Mouse (Mus musculus) stomach, postnatal 0 days (tissue): ENCODE data around the gene Aldh1l1. TPM values are rescaled to one million over a fixed set of nuclear protein-coding genes. Genes with fewer than 3 reads are reported as not detected.
A peak's percentile ranks its signal among the peaks of the same experiment; 100 is the strongest.

Experiments
- ATAC-seq: fragments of 200-750 bp; cut with Nextera tagmentation; 2 replicates; pipeline ENCODE4 v1.8.0; 2017; ENCODE audit not compliant: low FRiP score, low TSS enrichment
- DNase-seq: peaks from one replicate; pipeline ENCODE4 v3.0.0-alpha.2; 2016; ENCODE audit warnings: low spot score
- H3K27ac ChIP-seq: fragments of 300-500 bp; sonication (generic); replicated peaks from 2 replicates; pipeline ENCODE4 v1.5.1; 2014; ENCODE audit warnings: mild to moderate bottlenecking, control low read depth
- H3K27me3 ChIP-seq: fragments of 300-500 bp; sonication (generic); 2 replicates; pipeline ENCODE4 v1.6.1; 2014; ENCODE audit warnings: low read length; ENCODE audit not compliant: control insufficient read depth, insufficient read depth
- H3K36me3 ChIP-seq: fragments of 300-500 bp; sonication (generic); 2 replicates; pipeline ENCODE4 v1.6.1; 2014; ENCODE audit warnings: low read length, mixed read lengths; ENCODE audit not compliant: control insufficient read depth, insufficient read depth
- H3K4me1 ChIP-seq: fragments of 300-500 bp; sonication (generic); replicated peaks from 2 replicates; pipeline ENCODE4 v1.6.1; 2014; ENCODE audit warnings: antibody characterized with exemption; ENCODE audit not compliant: control insufficient read depth, insufficient read depth
- H3K4me2 ChIP-seq: fragments of 300-500 bp; sonication (generic); replicated peaks from 2 replicates; pipeline ENCODE4 v1.6.1; 2014; ENCODE audit warnings: low read depth, mild to moderate bottlenecking, control low read depth, moderate library complexity
- H3K4me3 ChIP-seq: fragments of 300-500 bp; sonication (generic); 2 replicates; pipeline ENCODE4 v1.5.1; 2014; ENCODE audit warnings: low read depth, low read length, control low read depth
- H3K9ac ChIP-seq: fragments of 300-500 bp; sonication (generic); 2 replicates; pipeline ENCODE4 v1.6.1; 2014; ENCODE audit warnings: mild to moderate bottlenecking, low read length, control low read depth, mixed read lengths
- H3K9me3 ChIP-seq: fragments of 300-500 bp; sonication (generic); 2 replicates; pipeline ENCODE4 v1.6.1; 2016; ENCODE audit warnings: low read length; ENCODE audit not compliant: control insufficient read depth
- CTCF ChIP-seq: IDR thresholded peaks from 2 replicates; pipeline ENCODE4 v1.5.1; 2016; ENCODE audit warnings: antibody characterized with exemption, low read depth, mild to moderate bottlenecking, moderate library complexity
- EP300 ChIP-seq: optimal IDR thresholded peaks from 2 replicates; pipeline ENCODE3; 2016; ENCODE audit warnings: antibody characterized with exemption
- WGBS: fragments of 180-500 bp; shearing (Covaris S2); extraction: QIAGEN DNeasy Blood & Tissue Kit; methylation state at CpG from one replicate; pipeline ENCODE4 v1.1.7; 2014; 5-methylcytosine and 5-hydroxymethylcytosine counted together
- polyA plus RNA-seq: library from polyadenylated mRNA; unstranded; fragments of >200 nt; fragmentation: Nextera tagmentation; extraction: Ambion mirVana; gene quantifications from 2 replicates; pipeline ENCODE4 v1.2.1, GENCODE M21; 2015

Gene Aldh1l1
- polyA plus RNA-seq, 1 experiment from 2014 or later: 6.6 TPM

- Histone ChIP-seq H3K9ac (no peak overlapping the region), H3K4me2 (no peak overlapping the region), H3K27me3 (no peaks in the 10 kb centered on the region), H3K4me1 (no peaks in the 10 kb centered on the region), H3K9me3 (no peaks in the 10 kb centered on the region), H3K36me3 (no peaks in the 10 kb centered on the region), H3K4me3 (no peak overlapping the region), H3K27ac (no peak overlapping the region)
- ATAC-seq (peak; percentile 35; the same call in 1 of the 2 replicates), DNase-seq (no peak)
- no peak for TF ChIP-seq CTCF
- TF ChIP-seq EP300: no peak
- 54% methylated on average over 3 of the region's 3 CpGs for WGBS
Measured at GRCm38 (mm10) chr6:90578174-90578573, 91.9 kb downstream of the Aldh1l1 start.

GRCm38 (mm10) chr6:90582331-90582730 lies 96.1 kb downstream of the Aldh1l1 start:
- Histone ChIP-seq H3K4me2 (no peak overlapping the region), H3K36me3 (no peaks in the 10 kb centered on the region), H3K27me3 (no peaks in the 10 kb centered on the region), H3K4me1 (no peaks in the 10 kb centered on the region), H3K27ac (no peak overlapping the region), H3K9ac (no peak overlapping the region), H3K4me3 (no peak overlapping the region), H3K9me3 (no peaks in the 10 kb centered on the region)
- DNase-seq: no peak
- no peak for ATAC-seq
- TF ChIP-seq CTCF (no peak), EP300 (no peak)
- 83% methylated on average over 2 of the region's 2 CpGs for WGBS

- H3K4me2 ChIP-seq: no peak overlapping the region
- DNase-seq: no peak
- 52% methylated on average over 5 of the region's 5 CpGs for WGBS
Measured at GRCm38 (mm10) chr6:90588113-90588512, 101.9 kb downstream of the Aldh1l1 start.

GRCm38 (mm10) chr6:90590707-90591106 lies 104.5 kb downstream of the Aldh1l1 start:
- Histone ChIP-seq H3K4me2 (no peak overlapping the region), H3K27ac (no peak overlapping the region), H3K4me3 (no peak overlapping the region), H3K9me3 (no peaks in the 10 kb centered on the region), H3K9ac (no peak overlapping the region), H3K36me3 (no peaks in the 10 kb centered on the region), H3K4me1 (no peaks in the 10 kb centered on the region), H3K27me3 (no peaks in the 10 kb centered on the region)
- WGBS: 87% methylated on average over 1 of the region's 1 CpGs
- no peak for DNase-seq
- no peak for ATAC-seq
- TF ChIP-seq CTCF: no peak
- no peak for TF ChIP-seq EP300

More at GRCm38 (mm10) chr6:90588113-90588512, 101.9 kb downstream of the Aldh1l1 start:
- no peak for ATAC-seq
- H3K27me3 ChIP-seq: no peaks in the 10 kb centered on the region
- no peaks in the 10 kb centered on the region for H3K9me3 ChIP-seq
- no peaks in the 10 kb centered on the region for H3K36me3 ChIP-seq
- H3K4me1 ChIP-seq: no peaks in the 10 kb centered on the region
- H3K4me3 ChIP-seq: no peak overlapping the region
- TF ChIP-seq CTCF (no peak), EP300 (no peak)
- H3K27ac ChIP-seq: no peak overlapping the region
- no peak overlapping the region for H3K9ac ChIP-seq

GRCm38 (mm10) chr6:90594972-90595371 lies 108.7 kb downstream of the Aldh1l1 start:
- Histone ChIP-seq H3K4me1 (no peaks in the 10 kb centered on the region), H3K9ac (no peak overlapping the region), H3K9me3 (no peaks in the 10 kb centered on the region), H3K4me3 (no peak overlapping the region), H3K27ac (no peak overlapping the region), H3K27me3 (no peaks in the 10 kb centered on the region), H3K4me2 (no peak overlapping the region), H3K36me3 (no peaks in the 10 kb centered on the region)
- 67% methylated on average over 1 of the region's 1 CpGs for WGBS
- no peak for TF ChIP-seq EP300
- no peak for TF ChIP-seq CTCF
- no peak for ATAC-seq
- no peak for DNase-seq

GRCm38 (mm10) chr6:90597060-90597459 lies 110.8 kb downstream of the Aldh1l1 start:
- 86% methylated on average over 4 of the region's 4 CpGs for WGBS

More at GRCm38 (mm10) chr6:90597060-90597459, 110.8 kb downstream of the Aldh1l1 start:
- no peaks in the 10 kb centered on the region for H3K4me1 ChIP-seq
- DNase-seq (no peak), ATAC-seq (no peak)
- H3K36me3 ChIP-seq: no peaks in the 10 kb centered on the region
- no peak overlapping the region for H3K9ac ChIP-seq
- no peak overlapping the region for H3K4me3 ChIP-seq
- H3K27ac ChIP-seq: no peak overlapping the region
- H3K4me2 ChIP-seq: no peak overlapping the region
- H3K9me3 ChIP-seq: no peaks in the 10 kb centered on the region
- TF ChIP-seq EP300: no peak
- TF ChIP-seq CTCF: no peak
- H3K27me3 ChIP-seq: no peaks in the 10 kb centered on the region
